Mouse (Mus musculus): ENCODE data around the gene Tmem97. TPM values are rescaled to one million over a fixed set of nuclear protein-coding genes. Genes with fewer than 3 reads are reported as not detected.

The Tmem97 gene
- polyA plus RNA-seq, 1 experiment from 2014 or later, result 87.7 TPM

- Histone ChIP-seq H3K27ac (no peak overlapping the region), H3K9me3 (replicated peaks) (no peaks in the 10 kb centered on the region), H3K4me1 (no peaks in the 10 kb centered on the region), H3K36me3 (peaks cover 99% of the 10 kb centered on the region), H3K4me3 (no peak overlapping the region), H3K27me3 (ENCODE audit: low read depth, poor library complexity, severe bottlenecking) (no peaks in the 10 kb centered on the region)
- DNase-seq (ENCODE audit: low spot score), result no peak
- 96% methylated on average over 1 of the region's 1 CpGs for WGBS
These were observed 28.0 kb downstream of the Tmem97 start for GRCm38 (mm10) chr11:78522481-78522997.

DNA sequence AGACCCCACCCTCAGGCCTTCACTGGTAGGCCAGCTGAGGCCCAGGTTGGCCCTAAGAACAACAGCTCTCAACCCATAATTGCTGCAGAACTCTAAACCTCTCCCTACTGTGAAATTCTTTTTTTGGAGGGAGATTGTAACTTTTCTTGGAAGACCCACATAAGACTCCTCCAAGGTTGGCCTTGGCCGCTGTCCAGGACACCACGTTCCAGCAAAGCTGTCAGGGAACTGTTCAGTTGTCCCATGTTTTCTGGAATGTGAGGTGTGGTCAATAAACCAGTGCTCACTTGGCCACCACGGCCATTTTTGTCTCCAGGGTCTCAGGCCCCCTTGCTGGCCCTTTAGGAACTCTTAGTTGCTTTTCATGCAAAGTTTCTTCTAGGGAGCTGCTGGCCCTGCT is 28.7 kb downstream of the Tmem97 start:
- Histone ChIP-seq H3K27me3 (ENCODE audit: low read depth, poor library complexity, severe bottlenecking) (no peaks in the 10 kb centered on the region), H3K36me3 (peaks cover 96% of the 10 kb centered on the region), H3K4me1 (no peaks in the 10 kb centered on the region), H3K27ac (no peak overlapping the region), H3K4me3 (no peak overlapping the region), H3K9me3 (replicated peaks) (no peaks in the 10 kb centered on the region)
- WGBS, result 97% methylated on average over 3 of the region's 3 CpGs
- no peak for DNase-seq (ENCODE audit: low spot score)

- WGBS, result 95% methylated on average over 10 of the region's 10 CpGs
- DNase-seq (ENCODE audit: low spot score), result no peak
- H3K27me3 ChIP-seq (ENCODE audit: low read depth, poor library complexity, severe bottlenecking), result no peaks in the 10 kb centered on the region
- peaks cover 96% of the 10 kb centered on the region for H3K36me3 ChIP-seq
- H3K9me3 ChIP-seq (replicated peaks), result no peaks in the 10 kb centered on the region
- no peak overlapping the region for H3K4me3 ChIP-seq
- H3K4me1 ChIP-seq, result no peaks in the 10 kb centered on the region
- H3K27ac ChIP-seq, result no peak overlapping the region
These were observed 31.6 kb downstream of the Tmem97 start for GRCm38 (mm10) chr11:78518931-78519330.

- peaks cover 69% of the 10 kb centered on the region for H3K36me3 ChIP-seq
- H3K27ac ChIP-seq, result no peak overlapping the region
- no peaks in the 10 kb centered on the region for H3K27me3 ChIP-seq (ENCODE audit: low read depth, poor library complexity, severe bottlenecking)
- H3K4me1 ChIP-seq, result peaks cover 19% of the 10 kb centered on the region
- H3K9me3 ChIP-seq (replicated peaks), result no peaks in the 10 kb centered on the region
- H3K4me3 ChIP-seq, result no peak overlapping the region
- WGBS, result 69% methylated on average over 2 of the region's 2 CpGs
- DNase-seq (ENCODE audit: low spot score), result no peak
These were observed 34.8 kb downstream of the Tmem97 start for GRCm38 (mm10) chr11:78515549-78516325.

- Histone ChIP-seq H3K4me1 (peaks cover 19% of the 10 kb centered on the region), H3K27me3 (ENCODE audit: low read depth, poor library complexity, severe bottlenecking) (no peaks in the 10 kb centered on the region), H3K36me3 (peaks cover 63% of the 10 kb centered on the region), H3K27ac (peak overlapping the region; percentile 94; the same call in 1 of the 2 replicates), H3K4me3 (peak overlapping the region; percentile 85), H3K9me3 (replicated peaks) (no peaks in the 10 kb centered on the region)
- DNase-seq (ENCODE audit: low spot score), result no peak
- WGBS, result 84% methylated on average over 3 of the region's 3 CpGs
These were observed 37.3 kb downstream of the Tmem97 start for GRCm38 (mm10) chr11:78513106-78513790.

- peak within 1 kb of the TSS; percentile 94 for H3K27ac ChIP-seq
- DNase-seq (ENCODE audit: low spot score), result peak; percentile 98
- H3K36me3 ChIP-seq, result peaks cover 63% of the 10 kb centered on the region
- peaks cover 19% of the 10 kb centered on the region for H3K4me1 ChIP-seq
- peak within 1 kb of the TSS; percentile 85 for H3K4me3 ChIP-seq
- no peaks in the 10 kb centered on the region for H3K27me3 ChIP-seq (ENCODE audit: low read depth, poor library complexity, severe bottlenecking)
- H3K9me3 ChIP-seq (replicated peaks), result no peaks in the 10 kb centered on the region
- under 1% methylated on average over 67 of the region's 67 CpGs for WGBS
These were observed 38.3 kb downstream of the Tmem97 start, which contains the start of the genes Tmem199 and Poldip2 for GRCm38 (mm10) chr11:78512025-78512957. Gene Tmem199 (minus strand): TSS chr11:78512172. Gene Poldip2 (plus strand): TSS chr11:78512193.

DNA sequence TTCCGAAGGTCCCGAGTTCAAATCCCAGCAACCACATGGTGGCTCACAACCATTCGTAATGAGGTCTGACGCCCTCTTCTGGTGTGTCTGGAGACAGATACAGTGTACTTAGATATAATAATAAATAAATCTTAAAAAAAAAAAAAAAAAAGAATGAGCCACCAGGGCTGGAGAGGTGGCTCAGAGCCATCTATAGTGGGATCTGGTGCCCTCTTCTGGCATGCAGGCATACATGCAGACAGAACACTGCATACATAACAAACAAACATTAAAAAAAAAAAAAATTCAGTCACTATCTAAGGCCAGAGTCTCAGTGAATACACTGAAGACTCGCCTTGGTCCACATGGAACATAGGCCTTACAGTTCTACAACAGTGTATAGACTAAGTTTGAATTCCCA is 41.4 kb downstream of the Tmem97 start:
- no peak overlapping the region for H3K27ac ChIP-seq
- peaks cover 19% of the 10 kb centered on the region for H3K4me1 ChIP-seq
- H3K4me3 ChIP-seq, result no peak overlapping the region
- H3K36me3 ChIP-seq, result peaks cover 58% of the 10 kb centered on the region
- DNase-seq (ENCODE audit: low spot score), result no peak
- no peaks in the 10 kb centered on the region for H3K27me3 ChIP-seq (ENCODE audit: low read depth, poor library complexity, severe bottlenecking)
- 87% methylated on average over 5 of the region's 5 CpGs for WGBS
- H3K9me3 ChIP-seq (replicated peaks), result no peaks in the 10 kb centered on the region

- H3K27me3 ChIP-seq (ENCODE audit: low read depth, poor library complexity, severe bottlenecking), result peaks cover 13% of the 10 kb centered on the region
- DNase-seq (ENCODE audit: low spot score), result no peak
- 82% methylated on average over 3 of the region's 3 CpGs for WGBS
- H3K9me3 ChIP-seq (replicated peaks), result no peaks in the 10 kb centered on the region
- peaks cover 52% of the 10 kb centered on the region for H3K36me3 ChIP-seq
- no peak overlapping the region for H3K4me3 ChIP-seq
- no peak overlapping the region for H3K27ac ChIP-seq
- no peaks in the 10 kb centered on the region for H3K4me1 ChIP-seq
These were observed 45.1 kb downstream of the Tmem97 start for GRCm38 (mm10) chr11:78505430-78505829.

- Histone ChIP-seq H3K27me3 (ENCODE audit: low read depth, poor library complexity, severe bottlenecking) (peaks cover 36% of the 10 kb centered on the region), H3K27ac (no peak within 1 kb of the TSS), H3K4me3 (no peak within 1 kb of the TSS), H3K4me1 (peaks cover 2% of the 10 kb centered on the region), H3K9me3 (replicated peaks) (no peaks in the 10 kb centered on the region), H3K36me3 (peaks cover 31% of the 10 kb centered on the region)
- no peak for DNase-seq (ENCODE audit: low spot score)
- 72% methylated on average over 7 of the region's 7 CpGs for WGBS
These were observed 47.5 kb downstream of the Tmem97 start, which contains the start of gene Sebox for GRCm38 (mm10) chr11:78502909-78503650. Gene Sebox (plus strand): TSS chr11:78503447.

- DNase-seq (ENCODE audit: low spot score), result no peak
- Histone ChIP-seq H3K4me1 (peaks cover 16% of the 10 kb centered on the region), H3K4me3 (no peak overlapping the region), H3K27ac (no peak overlapping the region), H3K36me3 (peaks cover 17% of the 10 kb centered on the region), H3K9me3 (replicated peaks) (no peaks in the 10 kb centered on the region), H3K27me3 (ENCODE audit: low read depth, poor library complexity, severe bottlenecking) (peaks cover 47% of the 10 kb centered on the region)
- WGBS, result 82% methylated on average over 20 of the region's 20 CpGs
These were observed 49.0 kb downstream of the Tmem97 start for GRCm38 (mm10) chr11:78501529-78501928.

DNA sequence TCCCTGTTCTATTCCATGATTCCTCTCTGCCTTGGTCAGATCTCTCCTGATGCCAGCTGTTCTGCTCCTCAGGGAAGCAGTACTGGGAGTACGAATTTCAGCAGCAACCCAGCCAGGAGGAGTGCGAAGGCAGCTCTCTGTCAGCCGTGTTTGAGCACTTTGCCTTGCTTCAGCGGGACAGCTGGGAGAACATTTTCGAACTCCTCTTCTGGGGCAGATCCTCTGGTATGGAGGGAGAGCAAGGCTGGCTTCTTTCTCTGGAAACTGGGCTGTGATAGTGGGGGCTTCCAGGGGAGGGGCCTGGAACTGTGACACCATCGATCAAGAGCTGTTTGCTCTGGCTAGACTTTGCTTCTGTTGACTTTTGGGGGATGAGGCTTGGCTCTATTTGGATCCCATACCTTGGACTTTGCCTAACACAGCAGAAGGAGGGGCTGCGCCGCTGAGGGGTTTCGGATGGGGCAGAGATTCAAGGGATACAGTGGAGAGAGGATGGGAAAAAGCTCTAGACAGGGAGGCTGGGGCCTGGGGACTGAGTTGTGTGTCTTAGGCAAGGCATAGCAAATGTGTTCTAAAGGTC is 49.9 kb downstream of the Tmem97 start:
- WGBS, result 82% methylated on average over 9 of the region's 9 CpGs
- Histone ChIP-seq H3K27me3 (ENCODE audit: low read depth, poor library complexity, severe bottlenecking) (peaks cover 55% of the 10 kb centered on the region), H3K9me3 (replicated peaks) (no peaks in the 10 kb centered on the region), H3K4me1 (peaks cover 16% of the 10 kb centered on the region), H3K27ac (no peak overlapping the region), H3K36me3 (peaks cover 8% of the 10 kb centered on the region), H3K4me3 (no peak overlapping the region)
- no peak for DNase-seq (ENCODE audit: low spot score)

All from limb, embryonic 10.5 days (tissue).